Mouse (Mus musculus) midbrain, embryonic 11.5 days (tissue): ENCODE measurements at regions not wholly inside any gene's neighbourhood (a gene's known extent, or its start where the extent isn't known, plus 50 kb on each side); places are given as distances from the start of the nearest gene placed in this dataset.
"Not testable (repeated sequence)": the region's sequence is repeated elsewhere in the genome, so short reads cannot be mapped to it uniquely, and the experiment has no call there.

ENCODE experiments used
- ATAC-seq: fragments of 200-750 bp; cut with Nextera tagmentation; 2 replicates; pipeline ENCODE4 v1.8.0; 2017; ENCODE audit warnings: moderate TSS enrichment, moderate library complexity; ENCODE audit not compliant: low FRiP score
- DNase-seq: peaks from one replicate; pipeline ENCODE4 v3.0.0; 2015; ENCODE audit warnings: low spot score; ENCODE audit errors: missing footprints
- H3K27ac ChIP-seq: fragments of 300-500 bp; sonication (generic); 2 replicates; pipeline ENCODE4 v1.5.1; 2014; ENCODE audit warnings: low read depth, low read length
- H3K27me3 ChIP-seq: fragments of 300-500 bp; sonication (generic); 2 replicates; pipeline ENCODE4 v1.6.1; 2014; ENCODE audit warnings: mild to moderate bottlenecking, low read length, moderate library complexity, mixed read lengths; ENCODE audit not compliant: control insufficient read depth, insufficient read depth
- H3K36me3 ChIP-seq: fragments of 300-500 bp; sonication (generic); 2 replicates; pipeline ENCODE4 v1.6.1; 2014; ENCODE audit warnings: mild to moderate bottlenecking, low read length, moderate library complexity, mixed read lengths; ENCODE audit not compliant: control insufficient read depth, insufficient read depth
- H3K4me1 ChIP-seq: fragments of 300-500 bp; sonication (generic); 2 replicates; pipeline ENCODE4 v1.6.1; 2014; ENCODE audit warnings: low read length; ENCODE audit not compliant: control insufficient read depth, insufficient read depth
- H3K4me2 ChIP-seq: fragments of 300-500 bp; sonication (generic); 2 replicates; pipeline ENCODE4 v1.6.1; 2014; ENCODE audit warnings: mild to moderate bottlenecking, moderate library complexity
- H3K4me3 ChIP-seq: fragments of 300-500 bp; sonication (generic); 2 replicates; pipeline ENCODE4 v1.5.1; 2014; ENCODE audit warnings: low read depth, low read length
- H3K9ac ChIP-seq: fragments of 300-500 bp; sonication (generic); 2 replicates; pipeline ENCODE4 v1.6.1; 2014; ENCODE audit warnings: low read length
- H3K9me3 ChIP-seq: fragments of 300-500 bp; sonication (generic); 2 replicates; pipeline ENCODE4 v1.6.1; 2016; ENCODE audit warnings: low read length; ENCODE audit not compliant: control insufficient read depth
- WGBS: fragments of 180-500 bp; shearing (Covaris S2); extraction: QIAGEN DNeasy Blood & Tissue Kit; methylation state at CpG from one replicate; pipeline ENCODE4 v1.1.7; 2014; 5-methylcytosine and 5-hydroxymethylcytosine counted together

DNA sequence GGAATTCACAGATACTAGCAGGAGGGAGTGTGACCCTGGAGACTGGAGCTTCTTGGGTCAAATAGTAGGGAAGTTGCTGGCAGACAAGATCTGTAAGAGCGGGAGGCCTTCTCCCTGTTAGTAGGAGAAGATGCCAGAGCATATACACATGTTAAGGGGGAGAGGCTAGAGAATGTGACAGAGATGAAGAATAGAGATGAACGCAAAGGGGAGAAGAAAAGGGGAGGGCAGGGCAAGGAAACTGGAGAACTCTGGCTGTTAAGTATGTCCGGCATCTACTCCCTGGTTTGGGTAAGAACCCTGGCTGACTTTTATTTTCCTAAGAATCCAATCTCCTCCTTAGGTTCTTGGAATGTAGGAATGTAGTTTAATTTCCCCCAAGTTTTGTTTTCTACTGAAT lies 206.5 kb upstream of the Zpld1 start:
- no peak for ATAC-seq
- H3K9ac ChIP-seq = no peak overlapping the region
- no peaks in the 10 kb centered on the region for H3K27me3 ChIP-seq
- H3K9me3 ChIP-seq = no peaks in the 10 kb centered on the region
- peak; percentile 75 for DNase-seq
- WGBS = 91% methylated on average over 3 of the region's 3 CpGs
- H3K4me3 ChIP-seq = no peak overlapping the region
- H3K4me1 ChIP-seq = no peaks in the 10 kb centered on the region
- H3K36me3 ChIP-seq = no peaks in the 10 kb centered on the region
- no peak overlapping the region for H3K27ac ChIP-seq
- H3K4me2 ChIP-seq = no peak overlapping the region

DNA sequence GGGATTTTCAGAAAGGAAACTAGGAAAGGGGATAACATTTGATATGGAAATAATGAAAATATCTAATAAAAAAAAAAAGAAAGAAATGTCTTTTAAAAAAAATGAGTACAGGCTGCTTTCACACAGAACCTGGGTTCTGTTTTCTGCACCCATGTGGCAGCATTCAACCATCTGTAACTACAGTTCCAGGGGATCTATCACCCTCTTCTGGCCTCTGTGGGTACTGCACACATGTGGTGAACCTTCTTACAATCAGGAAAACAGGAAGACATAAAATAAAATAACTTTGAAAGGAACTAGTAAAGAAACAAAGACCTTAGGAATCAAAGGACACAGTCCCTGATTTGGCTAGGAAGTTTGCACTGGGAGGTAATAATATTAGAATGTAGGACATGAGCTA lies 205.5 kb upstream of the Zpld1 start:
- Histone ChIP-seq H3K27me3 (no peaks in the 10 kb centered on the region), H3K36me3 (no peaks in the 10 kb centered on the region), H3K9me3 (no peaks in the 10 kb centered on the region), H3K4me1 (no peaks in the 10 kb centered on the region), H3K4me2 (no peak overlapping the region), H3K27ac (no peak overlapping the region), H3K4me3 (no peak overlapping the region), H3K9ac (no peak overlapping the region)
- DNase-seq = peak; percentile 61
- no peak for ATAC-seq

DNA sequence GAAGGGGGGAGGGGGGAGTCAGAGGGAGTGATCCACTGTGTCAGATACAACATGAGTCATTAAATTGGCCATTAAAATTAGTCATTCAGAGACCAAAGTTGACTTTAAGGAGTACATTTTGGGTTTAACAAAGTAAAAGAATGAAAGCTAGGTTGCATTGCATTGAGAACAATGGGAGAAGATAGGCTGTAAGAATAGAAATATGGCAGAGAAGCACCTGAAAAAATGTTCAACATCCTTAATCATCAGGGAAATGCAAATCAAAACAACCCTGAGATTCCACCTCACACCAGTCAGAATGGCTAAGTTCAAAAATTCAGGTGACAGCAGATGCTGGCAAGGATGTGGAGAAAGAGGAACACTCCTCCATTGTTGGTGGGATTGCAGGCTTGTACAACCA lies 202.0 kb upstream of the Zpld1 start:
- H3K4me3 ChIP-seq, H3K27ac ChIP-seq, H3K4me1 ChIP-seq, H3K9me3 ChIP-seq, H3K4me2 ChIP-seq, H3K27me3 ChIP-seq, H3K36me3 ChIP-seq, ATAC-seq, H3K9ac ChIP-seq: not testable (repeated sequence)
- peak; percentile 23 for DNase-seq

DNA sequence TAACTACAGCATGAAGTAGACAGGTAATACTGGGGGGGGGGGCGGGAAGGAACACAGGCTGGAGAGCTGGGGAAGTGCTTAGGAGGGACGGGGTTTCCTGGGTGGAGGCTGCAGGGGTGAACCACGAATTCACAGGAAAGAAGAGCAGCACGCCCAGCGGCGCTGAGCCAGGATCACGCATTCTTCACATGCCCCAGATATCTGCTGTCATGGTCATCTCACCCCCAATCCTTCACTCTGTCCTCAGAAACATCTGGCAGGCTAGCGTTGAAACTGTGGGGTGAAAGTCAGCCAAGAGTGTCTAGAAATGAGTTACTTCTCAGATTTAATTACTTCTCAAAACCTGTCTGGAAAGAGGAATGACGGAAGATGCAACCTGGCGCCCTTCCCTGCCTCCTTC lies 197.3 kb upstream of the Zpld1 start:
- no peak overlapping the region for H3K4me3 ChIP-seq
- no peak overlapping the region for H3K9ac ChIP-seq
- no peak overlapping the region for H3K4me2 ChIP-seq
- peak; percentile 2 for DNase-seq
- no peak for ATAC-seq
- 90% methylated on average over 10 of the region's 10 CpGs for WGBS
- no peaks in the 10 kb centered on the region for H3K27me3 ChIP-seq
- H3K36me3 ChIP-seq = no peaks in the 10 kb centered on the region
- no peak overlapping the region for H3K27ac ChIP-seq
- no peaks in the 10 kb centered on the region for H3K9me3 ChIP-seq
- no peaks in the 10 kb centered on the region for H3K4me1 ChIP-seq

DNA sequence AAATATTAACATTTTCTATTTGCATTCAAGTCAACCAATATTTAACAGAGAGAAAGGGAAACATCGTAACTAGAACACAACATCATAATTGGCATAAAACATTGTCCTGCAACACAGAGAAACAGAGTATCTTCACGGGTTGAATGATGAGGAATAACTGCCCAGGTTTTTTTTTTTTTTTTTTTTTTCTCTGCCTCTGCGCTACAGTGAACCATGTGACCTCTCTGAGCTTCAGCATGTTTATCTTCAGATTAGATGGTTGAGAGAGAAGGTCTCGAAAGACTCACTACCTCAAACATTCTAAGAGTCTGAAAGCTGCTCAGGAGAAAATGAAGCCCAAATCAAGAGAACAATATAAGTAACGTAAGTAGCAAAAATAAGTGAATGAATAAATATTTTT lies 196.4 kb upstream of the Zpld1 start:
- WGBS = 88% methylated on average over 5 of the region's 5 CpGs
- H3K4me3 ChIP-seq = no peak overlapping the region

DNA sequence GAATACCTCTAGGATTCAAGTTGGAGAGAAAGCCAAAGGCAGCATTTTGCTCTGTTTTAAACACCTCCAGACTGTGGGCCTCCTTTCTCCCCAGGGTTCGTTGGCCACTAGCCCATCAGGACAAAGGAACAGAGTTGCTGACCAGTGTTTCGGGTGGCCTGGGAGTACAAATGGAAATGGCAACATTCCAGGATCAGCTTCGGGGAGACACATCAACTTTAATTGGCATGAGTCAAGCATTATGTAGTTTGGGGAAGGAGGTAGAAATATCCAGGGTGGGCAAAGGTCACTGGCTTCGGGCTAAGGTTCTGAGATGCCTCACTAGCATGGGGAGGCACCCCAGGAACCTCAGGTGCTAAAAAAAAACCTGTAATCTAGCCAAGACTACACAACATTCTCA lies 194.3 kb upstream of the Zpld1 start:
- peak; percentile 4 for DNase-seq
- H3K9me3 ChIP-seq = no peaks in the 10 kb centered on the region
- no peak for ATAC-seq
- H3K4me1 ChIP-seq = no peaks in the 10 kb centered on the region
- WGBS = 85% methylated on average over 4 of the region's 4 CpGs
- H3K36me3 ChIP-seq = no peaks in the 10 kb centered on the region
- no peaks in the 10 kb centered on the region for H3K27me3 ChIP-seq
- H3K27ac ChIP-seq = no peak overlapping the region
- no peak overlapping the region for H3K4me2 ChIP-seq
- H3K9ac ChIP-seq = no peak overlapping the region
- H3K4me3 ChIP-seq = no peak overlapping the region

More for the DNA sequence above, 196.4 kb upstream of the Zpld1 start:
- Histone ChIP-seq H3K9me3 (no peaks in the 10 kb centered on the region), H3K4me2 (no peak overlapping the region), H3K27ac (no peak overlapping the region), H3K27me3 (no peaks in the 10 kb centered on the region), H3K36me3 (no peaks in the 10 kb centered on the region), H3K4me1 (no peaks in the 10 kb centered on the region), H3K9ac (no peak overlapping the region)
- DNase-seq = no peak
- ATAC-seq = no peak

DNA sequence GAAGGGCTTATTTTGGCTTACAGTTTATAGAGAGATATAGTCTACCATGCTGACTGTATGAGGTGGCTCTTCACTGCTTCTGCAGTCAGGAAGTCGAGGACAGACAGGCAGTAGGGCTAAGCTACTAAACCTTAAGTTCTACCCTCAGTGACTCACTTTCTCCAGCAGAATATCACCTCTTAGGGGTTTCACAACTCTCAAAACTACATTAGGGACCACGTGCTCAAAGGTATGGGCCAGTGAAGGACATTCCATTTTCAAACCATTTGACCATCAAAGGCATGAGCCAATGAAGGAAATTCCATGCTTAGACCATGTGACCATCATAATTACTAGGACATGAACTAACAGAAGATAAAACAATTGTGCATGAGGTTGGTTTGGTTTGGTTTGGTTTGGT lies 186.6 kb upstream of the Zpld1 start:
- Histone ChIP-seq H3K4me2 (no peak overlapping the region), H3K36me3 (no peaks in the 10 kb centered on the region), H3K4me1 (no peaks in the 10 kb centered on the region), H3K9me3 (no peaks in the 10 kb centered on the region), H3K9ac (no peak overlapping the region), H3K4me3 (no peak overlapping the region), H3K27me3 (no peaks in the 10 kb centered on the region), H3K27ac (no peak overlapping the region)
- WGBS = 76% methylated on average over 2 of the region's 2 CpGs
- DNase-seq = no peak
- no peak for ATAC-seq

DNA sequence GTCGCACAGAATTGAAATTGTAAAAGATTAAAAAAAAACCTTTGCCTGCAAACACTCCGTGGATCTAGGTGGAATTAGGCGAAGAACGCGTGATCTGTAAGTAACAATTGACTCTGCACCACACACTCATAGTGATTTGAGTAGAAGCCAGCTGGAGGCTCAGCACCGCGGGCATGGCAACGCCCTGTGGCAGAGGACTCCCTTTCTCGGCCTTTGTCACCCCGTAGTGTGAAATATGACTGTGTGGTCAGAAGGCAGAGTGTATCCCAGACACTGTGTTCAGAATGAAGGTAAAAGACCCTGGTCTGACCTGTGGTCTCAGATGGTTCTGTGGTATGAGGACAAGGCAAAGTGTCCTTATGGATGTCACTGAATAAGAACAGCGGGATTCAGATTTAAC lies 183.0 kb upstream of the Zpld1 start:
- H3K27ac ChIP-seq = no peak overlapping the region
- H3K9me3 ChIP-seq = no peaks in the 10 kb centered on the region
- no peak overlapping the region for H3K9ac ChIP-seq
- no peak overlapping the region for H3K4me2 ChIP-seq
- ATAC-seq (peak; percentile 25; the same call in 1 of the 2 replicates), DNase-seq (peak; percentile 56)
- no peak overlapping the region for H3K4me3 ChIP-seq
- whole genome bisulfite sequencing = 81% methylated on average over 11 of the region's 11 CpGs
- no peaks in the 10 kb centered on the region for H3K36me3 ChIP-seq
- no peaks in the 10 kb centered on the region for H3K4me1 ChIP-seq
- no peaks in the 10 kb centered on the region for H3K27me3 ChIP-seq

DNA sequence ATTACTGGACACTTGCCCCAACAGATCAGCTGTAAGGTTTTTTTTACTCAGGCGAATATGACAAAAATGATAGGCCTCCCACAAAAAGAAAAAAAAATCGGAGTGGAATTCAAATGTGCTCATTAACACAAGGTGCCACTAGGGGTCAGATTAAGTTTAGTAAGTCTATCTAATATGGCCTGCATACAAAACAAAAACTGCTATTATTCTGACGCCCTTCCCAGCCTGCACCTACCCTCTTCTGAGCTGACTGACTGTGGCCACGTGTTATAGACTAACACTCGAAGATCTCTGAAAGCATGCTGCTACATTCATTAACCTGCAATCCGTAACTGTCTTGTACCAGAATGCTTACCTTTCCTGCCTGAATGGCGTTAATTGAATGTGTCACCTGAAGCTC lies 182.5 kb upstream of the Zpld1 start:
- WGBS = 55% methylated on average over 7 of the region's 7 CpGs
- Histone ChIP-seq H3K4me2 (no peak overlapping the region), H3K9me3 (no peaks in the 10 kb centered on the region), H3K4me1 (no peaks in the 10 kb centered on the region), H3K4me3 (no peak overlapping the region), H3K27me3 (no peaks in the 10 kb centered on the region), H3K9ac (no peak overlapping the region), H3K36me3 (no peaks in the 10 kb centered on the region), H3K27ac (no peak overlapping the region)
- ATAC-seq = peak; percentile 72
- peak; percentile 68 for DNase-seq
